Mouse (Mus musculus) cerebellum, adult (tissue): ENCODE data around the gene Cpne4.

Source experiments
- ATAC-seq: cut with Nextera tagmentation; 2 replicates; pipeline ENCODE4 v1.9.2; 2017; ENCODE audit warnings: mild to moderate bottlenecking, moderate library complexity, mixed read lengths; ENCODE audit not compliant: insufficient number of reproducible peaks, low FRiP score, low TSS enrichment

The Cpne4 gene

DNA sequence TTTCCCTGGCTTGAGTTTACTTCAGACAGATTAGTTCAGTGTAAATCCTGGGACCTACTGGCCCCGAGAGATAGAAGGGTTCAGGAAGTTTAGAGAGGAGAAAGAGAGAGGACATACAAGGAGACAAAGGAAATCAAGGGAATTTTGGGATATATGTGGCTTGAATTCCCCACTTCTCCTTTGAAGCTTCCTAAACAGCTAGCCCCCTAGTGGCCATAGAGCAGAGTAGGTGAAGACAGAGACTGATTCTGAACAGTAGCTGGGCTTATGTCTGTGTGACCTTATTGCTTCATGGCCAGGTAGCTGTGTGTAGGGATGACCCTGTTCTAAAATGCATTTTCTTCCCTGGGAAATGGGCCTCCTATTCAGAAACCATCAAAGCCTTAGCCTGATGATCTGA lies 129.6 kb downstream of the Cpne4 start:
- no peak for ATAC-seq

DNA sequence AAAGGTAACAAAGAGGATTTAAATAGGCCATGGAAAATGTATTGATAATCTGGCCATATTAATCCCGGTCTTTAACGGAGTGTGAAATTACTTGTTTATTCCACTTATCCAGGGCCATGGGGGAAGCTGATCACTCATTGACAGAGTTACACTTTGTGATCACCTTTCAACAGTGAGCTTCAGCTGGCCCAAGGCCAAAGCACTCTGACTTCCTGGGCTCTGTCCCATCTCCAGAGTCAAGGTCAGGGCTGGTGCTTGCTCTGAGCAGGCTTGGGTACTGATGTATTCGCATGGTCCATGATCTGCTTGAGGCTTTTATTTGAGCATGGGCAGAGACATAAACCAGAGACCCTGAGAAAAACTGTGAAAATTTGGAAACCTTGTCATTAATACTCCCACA lies 131.5 kb downstream of the Cpne4 start:
- no peak for ATAC-seq

DNA sequence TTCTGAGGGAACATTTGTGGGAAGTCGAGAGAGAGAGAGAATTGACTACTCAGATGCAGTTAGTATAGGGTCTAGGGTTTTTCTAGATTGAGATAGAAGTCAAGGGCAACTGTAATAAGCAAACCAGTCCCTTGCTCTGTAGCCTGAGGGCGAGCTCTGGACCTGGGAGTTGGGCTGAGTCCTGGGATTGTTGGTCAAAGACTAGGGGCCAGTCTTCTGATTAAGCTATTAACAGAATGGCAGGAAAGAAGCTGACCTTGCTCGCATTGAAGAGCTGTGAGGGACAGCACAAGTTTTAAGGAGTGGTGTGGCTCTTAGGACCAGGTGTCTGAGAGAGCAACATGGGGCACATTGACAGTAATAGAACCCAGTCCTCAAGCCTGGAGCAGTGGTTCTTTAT lies 140.0 kb downstream of the Cpne4 start:
- ATAC-seq, result no peak

DNA sequence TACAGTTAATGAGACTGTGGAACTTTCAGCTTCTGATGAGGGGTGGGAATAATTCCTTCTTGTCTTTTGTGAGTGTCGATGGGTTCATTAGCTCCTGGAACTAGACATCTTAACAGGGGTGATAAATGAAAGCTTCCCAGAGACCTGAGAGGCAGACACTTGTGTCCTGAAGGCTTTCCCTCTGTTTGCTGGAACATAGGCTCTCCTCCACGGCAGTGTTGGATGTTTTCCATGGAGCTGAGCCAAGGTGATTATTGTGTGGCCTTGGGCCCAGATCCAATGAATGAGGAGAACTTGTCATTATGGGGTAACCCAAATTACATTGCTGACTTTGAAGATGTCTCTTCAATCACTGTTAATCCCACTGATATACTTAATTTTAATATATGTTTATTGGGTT lies 146.1 kb downstream of the Cpne4 start:
- ATAC-seq, result no peak

DNA sequence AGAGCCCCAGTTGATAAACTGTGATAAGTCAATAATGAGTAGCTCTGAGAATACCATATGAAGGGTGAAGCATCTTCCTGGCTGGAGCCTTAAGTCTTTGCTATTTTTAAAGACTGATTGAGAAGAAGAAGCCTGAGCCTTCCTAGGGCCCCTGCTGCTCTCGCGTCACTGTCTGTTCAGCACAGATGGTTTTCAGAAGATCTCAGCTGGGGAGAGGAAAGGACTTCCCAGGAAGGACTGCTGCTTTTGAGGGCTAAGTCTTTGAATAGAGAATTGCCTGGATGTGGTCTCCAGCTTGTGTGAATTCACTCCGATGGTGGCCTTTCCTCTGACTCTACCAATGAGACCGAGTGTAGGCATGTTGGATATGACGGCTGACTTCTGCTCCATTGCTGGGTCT lies 163.7 kb downstream of the Cpne4 start:
- ATAC-seq, result no peak

DNA sequence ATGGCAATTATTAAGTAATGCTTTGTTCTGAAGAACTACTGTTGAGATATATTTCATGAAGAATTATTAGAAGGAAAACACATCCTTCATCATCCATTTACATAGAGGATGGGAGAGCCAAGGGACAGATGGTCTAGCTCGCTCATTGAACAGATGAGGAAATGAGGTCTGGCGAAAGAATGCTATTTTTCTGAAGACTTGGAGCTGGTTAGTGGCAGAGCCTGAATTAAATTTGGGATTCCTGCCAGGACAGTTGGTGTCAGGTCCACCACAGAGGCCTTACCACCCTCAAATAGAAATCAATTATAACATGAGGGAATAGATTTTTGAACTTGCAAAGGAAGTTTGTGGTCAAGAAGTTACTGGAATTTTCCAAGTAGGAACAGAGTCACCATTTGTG lies 178.2 kb downstream of the Cpne4 start:
- no peak for ATAC-seq

DNA sequence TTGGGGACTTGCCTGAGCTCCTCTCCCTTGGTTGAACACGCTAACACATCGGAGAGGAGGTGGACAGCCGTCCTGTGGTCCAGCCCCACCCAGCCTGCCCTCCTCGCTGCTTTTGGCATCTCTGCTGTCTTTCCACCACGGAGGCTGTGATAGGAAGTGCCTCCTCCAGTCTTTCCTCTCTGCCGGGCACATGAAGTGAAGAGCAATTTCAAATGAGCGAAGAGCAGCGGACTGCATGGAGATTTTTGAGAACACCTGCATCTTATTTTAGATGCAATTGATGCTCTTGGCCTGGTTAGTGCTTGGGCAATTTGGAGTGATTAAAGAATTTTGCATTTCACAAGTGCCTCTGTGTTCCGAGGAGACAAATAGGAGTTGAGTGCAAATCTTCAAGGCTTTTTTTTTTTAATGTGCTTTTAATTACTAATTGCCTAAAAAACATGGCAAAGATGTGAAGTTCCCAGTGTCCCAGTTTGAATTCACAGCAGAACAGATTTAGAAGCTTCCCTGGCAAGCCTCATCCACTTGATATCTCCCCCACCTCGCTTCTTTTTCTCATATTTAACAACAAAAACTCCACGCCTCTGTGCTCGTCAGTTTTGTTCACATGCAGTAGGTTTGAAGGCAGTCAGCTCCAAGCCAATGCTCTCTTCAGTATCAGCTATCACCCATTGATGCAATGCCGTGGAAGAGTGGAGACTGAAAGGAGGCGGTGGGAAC lies 195.7 kb downstream of the Cpne4 start:
- no peak for ATAC-seq

DNA sequence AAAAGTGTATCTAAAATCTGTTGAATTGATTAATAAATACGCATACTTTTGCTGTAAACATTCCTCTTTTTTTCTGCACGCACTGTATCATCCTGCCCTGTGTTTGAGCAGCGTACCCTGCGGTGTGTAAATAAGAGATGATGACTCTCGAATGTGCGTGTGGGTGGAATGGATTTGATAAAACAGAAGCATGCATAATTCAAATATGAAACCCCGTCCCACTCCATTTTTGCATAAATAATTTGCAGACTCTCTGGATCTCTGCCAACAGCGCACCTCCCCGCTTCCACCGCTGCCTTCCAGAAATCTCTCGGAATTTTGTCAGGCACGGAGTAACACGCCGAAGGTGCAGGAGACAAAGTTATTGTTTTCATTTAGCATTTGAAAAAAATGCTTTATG lies 208.4 kb downstream of the Cpne4 start:
- no peak for ATAC-seq

DNA sequence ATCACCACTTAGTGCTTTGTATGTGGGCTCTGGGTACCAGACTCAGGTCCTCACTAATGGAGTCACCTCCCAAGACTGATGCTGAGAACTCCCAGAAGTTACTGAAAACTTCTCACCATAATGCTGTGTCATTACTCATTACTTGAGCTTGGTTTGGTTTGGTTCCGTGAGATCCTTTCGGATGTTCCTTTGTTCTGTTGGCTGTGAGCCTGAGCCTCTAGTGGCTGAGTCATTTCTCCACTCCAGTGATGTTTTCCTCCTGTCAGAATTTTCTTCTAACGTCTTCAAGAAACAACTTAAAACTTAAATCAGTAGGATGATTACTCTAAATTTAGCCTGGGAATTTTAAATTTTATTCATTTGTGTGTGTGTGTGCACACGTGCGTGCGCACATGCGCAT lies 212.9 kb downstream of the Cpne4 start:
- no peak for ATAC-seq

DNA sequence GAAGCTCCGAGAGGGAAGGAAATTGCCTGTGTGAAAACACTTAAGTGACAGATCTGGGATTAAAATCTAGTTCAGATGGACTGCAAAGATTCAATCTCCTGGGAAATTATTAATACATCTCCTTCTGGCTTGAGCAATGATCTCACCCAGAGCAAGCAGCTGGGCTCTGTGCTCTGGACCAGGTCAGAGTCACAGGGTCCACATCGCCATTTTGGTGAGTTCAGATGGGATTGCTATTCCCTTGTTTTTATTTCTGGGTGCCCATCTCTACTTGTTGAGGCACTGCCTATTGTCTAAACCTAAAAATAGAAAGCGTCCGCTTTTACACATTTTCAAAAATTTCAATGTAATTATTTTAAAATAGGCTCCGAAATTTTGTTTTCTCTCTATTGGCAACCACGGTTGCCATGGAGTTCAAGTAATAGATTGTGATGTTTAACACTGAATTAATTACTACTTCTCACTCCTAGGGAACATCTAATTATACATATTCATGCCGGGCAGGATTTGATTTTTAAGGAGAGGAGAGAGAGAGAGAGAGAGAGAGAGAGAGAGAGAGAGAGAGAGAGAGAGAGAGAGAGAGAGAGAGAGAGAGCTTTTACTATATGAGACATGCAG lies 229.2 kb downstream of the Cpne4 start:
- no peak for ATAC-seq

DNA sequence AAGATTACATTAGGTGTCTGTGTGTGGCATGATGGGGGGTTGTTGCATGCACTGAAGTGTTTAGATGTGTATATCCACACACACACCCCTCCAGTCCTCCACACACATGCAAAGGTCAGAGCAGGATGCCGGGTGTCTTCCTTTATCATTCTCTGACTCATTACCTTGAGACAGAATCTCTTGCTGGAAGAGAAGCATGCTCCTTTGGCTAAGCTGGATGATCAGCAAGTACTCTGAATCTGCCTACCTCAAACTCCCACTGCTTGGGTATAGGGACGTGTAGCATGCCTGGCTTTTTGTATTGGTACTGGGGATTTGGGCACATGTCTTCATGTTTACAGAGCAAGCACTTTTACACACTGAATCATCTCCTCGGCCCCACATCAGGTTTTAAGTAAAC lies 230.0 kb downstream of the Cpne4 start:
- no peak for ATAC-seq

DNA sequence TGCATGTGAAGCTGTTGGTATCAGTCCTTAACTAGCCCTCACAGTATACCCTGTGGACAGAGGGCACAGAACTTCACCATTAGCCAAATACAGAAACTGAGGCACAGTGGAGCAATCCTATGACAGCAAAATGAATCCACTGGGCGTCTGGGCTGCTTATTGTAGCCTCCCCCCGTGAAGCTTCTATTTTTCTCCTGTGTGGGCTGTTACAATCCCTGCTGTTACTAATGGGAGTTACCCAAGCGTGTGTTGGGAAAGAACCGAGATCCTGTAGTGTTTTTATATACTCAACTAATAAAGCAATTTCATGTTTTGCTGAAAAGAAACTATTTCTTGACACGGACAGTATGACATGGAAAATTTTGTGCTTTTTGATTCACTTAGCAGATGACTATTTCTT lies 230.7 kb downstream of the Cpne4 start:
- no peak for ATAC-seq

DNA sequence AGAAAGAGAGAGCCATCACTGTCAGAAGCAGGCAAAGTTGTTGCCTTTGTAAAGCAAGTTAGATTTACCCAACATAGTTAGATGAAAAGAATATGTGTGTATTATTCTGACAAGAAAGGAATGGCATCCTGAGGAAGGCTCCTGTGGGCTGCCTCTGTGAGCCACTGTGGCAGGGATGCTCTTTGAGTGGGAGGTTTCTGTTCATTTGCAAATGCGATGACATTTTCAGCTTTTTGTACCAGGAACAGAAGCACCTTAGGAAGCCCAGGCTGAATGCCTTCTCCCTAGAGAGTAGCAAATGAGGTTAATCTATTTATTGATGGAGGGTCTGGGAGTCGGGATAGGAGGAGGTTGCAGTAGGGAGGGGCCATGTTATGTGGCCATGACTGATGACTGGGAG lies 249.5 kb downstream of the Cpne4 start:
- ATAC-seq, result no peak

DNA sequence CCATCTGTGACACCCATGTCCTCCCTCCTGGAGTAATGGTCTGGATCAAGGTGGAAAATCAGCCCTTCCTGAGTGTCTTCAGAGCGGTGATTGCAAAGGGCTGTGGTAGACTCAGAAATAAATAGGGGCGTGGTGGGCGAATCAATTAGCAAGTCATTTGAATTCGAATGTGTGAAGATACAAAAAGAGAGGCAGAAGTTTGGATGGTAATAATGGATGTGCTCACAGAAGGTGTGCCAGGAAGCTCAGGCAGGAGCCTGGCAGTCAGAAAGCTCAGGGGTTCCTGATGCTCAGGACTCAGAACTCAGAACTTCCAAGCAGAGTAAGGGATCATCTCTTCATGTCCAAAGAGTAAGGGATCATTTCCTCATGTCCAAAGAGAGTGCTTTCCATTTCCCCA lies 257.7 kb downstream of the Cpne4 start:
- no peak for ATAC-seq

DNA sequence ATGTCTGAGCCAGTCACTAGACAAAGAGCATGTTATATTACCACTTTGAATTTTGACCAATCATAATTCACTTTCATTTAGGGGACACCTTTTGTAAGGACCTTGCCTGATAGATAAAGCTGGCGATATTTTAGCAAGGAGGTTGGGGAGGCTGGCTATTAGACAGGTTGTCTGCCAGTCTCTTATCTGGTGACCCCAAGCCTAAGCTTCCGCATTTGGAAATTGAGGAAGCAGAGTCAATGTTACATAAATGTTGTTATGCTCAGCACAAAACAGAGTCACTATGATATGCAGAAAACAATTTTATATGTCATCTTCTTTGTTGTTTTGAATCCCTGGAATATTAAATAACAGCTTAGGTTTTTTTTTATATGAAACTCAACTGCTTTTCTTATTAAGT lies 267.6 kb downstream of the Cpne4 start:
- no peak for ATAC-seq

DNA sequence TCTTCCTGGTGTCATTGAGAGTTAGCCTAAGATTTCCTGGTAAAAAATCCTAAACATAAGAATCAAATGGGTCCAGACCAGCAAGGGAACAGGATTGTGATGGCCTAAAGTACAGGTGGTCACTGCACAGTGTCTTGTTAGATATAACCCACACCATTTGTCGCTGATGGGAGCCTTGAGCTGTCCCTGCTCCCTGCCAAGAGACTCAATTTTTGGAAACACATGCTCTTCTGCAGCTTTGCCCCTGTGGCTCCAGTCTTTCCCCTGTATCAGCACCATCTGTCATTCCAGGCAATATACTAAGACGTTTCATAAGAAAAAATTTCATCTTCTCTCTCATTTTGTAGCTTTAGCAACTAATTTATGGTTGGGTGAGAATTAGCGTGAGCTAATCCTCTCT lies 281.6 kb downstream of the Cpne4 start:
- ATAC-seq, result no peak

DNA sequence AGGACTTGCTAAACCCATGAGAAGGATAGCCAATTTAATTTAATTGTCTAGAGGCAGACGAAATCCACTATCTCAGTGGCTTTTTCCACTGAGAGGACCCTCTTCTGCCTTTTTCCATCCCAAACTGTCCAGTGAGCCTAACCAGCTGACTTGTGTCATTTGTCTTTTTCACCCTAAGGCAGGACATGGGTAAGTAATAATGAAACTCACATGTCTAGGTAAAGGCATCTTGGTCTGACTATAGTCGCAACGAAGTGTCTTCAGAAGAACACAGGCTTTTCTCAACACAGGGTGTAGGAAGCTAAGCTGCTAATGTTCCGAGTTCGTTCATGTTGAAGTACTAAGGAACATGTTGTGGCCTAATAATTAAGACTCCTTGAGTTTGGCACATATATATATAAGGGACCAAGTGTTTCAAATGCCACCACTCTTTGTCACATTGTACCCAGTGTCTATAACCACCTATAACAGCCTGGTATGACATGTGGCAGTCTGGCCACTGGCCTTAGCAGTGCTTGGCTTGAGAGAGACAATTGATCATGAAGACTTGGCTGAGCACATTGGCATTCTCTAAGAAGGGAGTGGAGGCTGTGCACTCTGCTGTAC lies 286.0 kb downstream of the Cpne4 start:
- ATAC-seq, result no peak

DNA sequence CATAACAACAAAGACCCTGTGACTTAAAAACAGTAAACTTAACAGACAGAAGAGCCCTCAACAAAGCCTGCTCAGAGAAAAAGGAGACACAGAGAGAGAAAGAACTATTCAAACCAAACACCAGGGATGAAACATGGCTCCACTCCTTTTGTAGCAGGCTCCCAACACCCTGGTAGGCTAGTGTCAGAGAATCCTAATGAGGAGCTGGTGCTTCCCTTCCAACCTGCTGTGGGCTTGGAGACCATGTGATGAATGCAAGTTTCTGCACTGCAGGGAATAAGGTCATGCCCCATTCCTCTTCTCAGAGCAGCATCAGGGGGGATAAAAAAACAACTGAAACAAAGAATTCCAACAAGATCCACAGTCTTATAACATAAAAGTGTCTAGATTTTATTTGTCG lies 290.8 kb downstream of the Cpne4 start:
- no peak for ATAC-seq

DNA sequence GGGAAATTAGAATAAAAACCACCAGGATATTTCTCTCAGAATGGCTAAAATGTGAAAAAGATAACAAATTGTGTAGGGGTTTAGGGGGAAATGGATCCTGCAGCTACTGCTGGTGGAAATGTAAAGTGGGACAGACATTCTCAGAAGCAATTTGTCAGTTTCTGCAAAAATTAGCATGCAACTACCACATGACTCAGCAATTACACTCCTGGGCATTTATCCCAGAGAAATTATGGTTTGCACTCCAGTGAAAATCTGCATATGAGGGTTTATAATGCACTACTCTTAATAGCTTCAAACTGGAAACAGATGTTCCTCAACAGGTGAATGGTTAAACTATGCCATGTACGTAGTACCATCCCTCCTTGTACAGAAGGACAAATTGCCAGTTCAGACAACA lies 294.2 kb downstream of the Cpne4 start:
- ATAC-seq, result no peak

DNA sequence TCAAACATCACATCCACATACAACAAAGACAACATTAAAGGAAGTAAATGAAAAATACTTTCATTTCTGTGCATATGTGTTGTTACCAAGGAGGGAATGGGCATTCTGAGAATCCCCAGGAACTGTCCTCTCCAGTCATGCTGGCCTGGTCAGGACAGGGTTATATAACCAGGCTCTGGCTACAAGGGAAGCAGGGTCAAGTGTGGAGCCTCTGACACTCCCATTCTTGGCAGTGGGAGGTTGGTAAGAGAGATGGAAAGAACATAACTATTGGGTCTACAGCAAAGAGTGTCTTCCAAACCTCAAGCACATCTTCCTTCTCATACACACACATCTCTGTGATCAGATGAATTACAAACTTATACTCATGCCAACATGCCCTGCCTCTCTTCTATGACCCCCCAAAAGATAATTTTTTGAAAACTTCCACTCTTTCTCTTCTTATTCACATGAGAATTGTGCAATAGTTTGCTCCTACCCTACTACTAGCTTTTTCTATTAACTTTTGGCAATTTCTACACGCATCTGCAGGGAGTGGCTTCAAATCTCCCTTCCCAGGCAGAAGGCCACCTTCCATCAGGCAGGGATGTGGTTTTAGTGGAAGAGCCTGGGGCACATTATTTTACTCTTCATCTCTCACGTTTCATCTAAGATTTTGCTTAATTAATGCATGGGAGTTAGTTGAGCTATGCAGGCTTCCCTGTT lies 298.3 kb downstream of the Cpne4 start:
- ATAC-seq, result no peak

DNA sequence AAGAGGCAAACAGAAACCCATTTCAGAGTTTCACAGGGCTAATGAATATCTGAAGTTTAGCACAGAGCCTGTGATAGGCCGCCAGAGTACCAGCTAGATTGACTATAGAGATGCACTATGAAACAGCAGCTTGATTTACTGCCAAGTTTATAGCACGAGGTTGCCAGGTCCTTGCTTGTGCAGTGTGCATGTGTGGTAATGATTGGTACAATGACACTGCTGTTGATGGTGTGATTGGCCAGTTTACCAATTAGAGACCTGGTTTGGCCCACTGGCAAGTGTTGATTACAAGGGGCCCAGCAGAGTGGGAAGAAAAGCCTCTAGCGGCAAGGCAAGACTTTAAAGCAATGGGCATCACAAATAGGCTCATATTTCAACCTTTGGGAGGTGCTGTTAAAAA lies 306.6 kb downstream of the Cpne4 start:
- no peak for ATAC-seq
